Mouse (Mus musculus): ENCODE data around the gene Mthfs.

DNA sequence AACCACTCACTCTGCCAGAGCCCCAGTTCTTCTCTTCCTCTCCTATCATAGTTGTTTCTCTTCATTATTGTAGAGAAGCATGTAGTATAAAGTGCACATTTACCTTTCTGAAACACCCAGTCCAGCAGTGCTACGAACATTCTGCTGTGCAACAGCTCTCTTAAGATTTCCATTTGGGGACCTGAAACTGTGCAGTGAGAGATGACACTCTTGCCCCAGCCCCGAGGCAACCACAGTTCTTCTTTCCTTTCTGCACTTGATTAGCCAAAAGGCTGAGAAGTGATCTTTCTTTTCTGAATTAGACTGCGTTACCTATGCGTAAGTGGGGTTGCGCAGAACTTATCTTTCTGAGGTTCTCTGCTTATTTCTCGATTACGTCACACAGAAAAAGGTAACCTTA, 17.6 kb downstream of the Mthfs start:
- no peak for TF ChIP-seq CTCF (IDR thresholded peaks at IDR 0.05; ENCODE audit: borderline replicate concordance, insufficient read depth, low read depth, low read length)
- TF ChIP-seq POLR2A (IDR thresholded peaks at IDR 0.05; ENCODE audit: borderline replicate concordance, insufficient read depth, low read length) = no peak
